Mouse (Mus musculus): ENCODE results near the gene Gm20662.

DNA sequence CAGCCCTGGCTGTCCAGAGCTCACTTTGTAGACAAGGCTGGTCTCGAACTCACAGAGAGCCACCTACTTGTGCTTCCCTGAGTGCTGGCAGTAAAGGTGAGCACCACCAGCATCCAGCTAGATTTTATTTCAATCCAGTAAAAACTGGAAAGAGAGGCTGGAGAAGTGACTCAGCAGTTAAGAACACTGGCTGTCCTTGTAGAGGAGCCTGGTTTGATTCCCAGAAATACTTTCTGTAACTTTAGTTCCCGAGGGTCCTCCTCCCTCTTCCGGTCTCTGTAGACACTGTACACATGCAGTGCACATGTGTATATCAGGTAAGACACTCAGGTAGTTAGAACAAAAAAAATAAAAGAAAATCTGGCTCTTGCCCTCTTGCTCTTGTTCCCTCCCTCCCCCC, 8.2 kb upstream of the Gm20662 start:
- TF ChIP-seq POLR2A (IDR thresholded peaks at IDR 0.05; ENCODE audit: borderline replicate concordance, insufficient read depth, low read length) (no peak), CTCF (IDR thresholded peaks at IDR 0.05; ENCODE audit: borderline replicate concordance, insufficient read depth, low read depth, low read length) (no peak)
